ENCODE assay signal across 10 mouse cellular contexts in the genomic region with DNA sequence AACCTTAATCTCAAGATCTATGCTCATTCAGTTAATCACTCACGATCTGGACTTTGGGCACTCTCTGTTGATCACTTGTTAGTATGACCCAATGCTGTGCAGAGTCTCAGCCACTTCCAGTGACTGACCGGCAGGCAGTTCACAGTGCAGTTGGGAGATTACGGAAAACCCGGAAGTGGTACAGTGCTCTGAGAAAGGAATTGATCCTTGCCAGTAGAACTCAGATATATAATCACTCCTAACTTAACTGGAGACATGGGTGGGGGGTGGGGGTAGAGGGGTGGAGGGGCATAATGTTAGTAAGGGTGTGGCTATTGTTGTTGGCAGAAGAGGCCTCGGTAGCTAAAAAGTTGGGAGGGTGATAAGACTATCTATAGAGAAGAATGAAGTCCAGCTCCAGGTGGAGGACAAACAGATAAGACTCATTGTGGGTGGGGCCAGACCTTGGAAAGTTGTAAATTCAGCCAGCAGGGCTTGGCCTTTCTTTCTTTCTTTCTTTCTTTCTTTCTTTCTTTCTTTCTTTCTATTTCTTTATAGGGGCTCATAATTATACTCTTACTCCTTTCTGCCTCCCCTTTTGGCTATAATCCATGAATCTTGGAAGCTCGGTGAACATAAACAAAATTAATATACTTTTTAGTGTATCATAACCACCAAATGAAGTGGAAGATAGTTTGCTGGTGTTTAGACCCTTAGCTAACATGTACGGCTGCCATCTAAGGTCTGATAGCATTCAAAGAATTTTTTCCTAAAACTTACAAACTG. TPM values are rescaled to one million over a fixed set of nuclear protein-coding genes. Genes with fewer than 3 reads are reported as not detected.
A peak's percentile ranks its signal among the peaks of the same experiment; 100 is the strongest.
DNase-seq lines count a peak whose midpoint lies in the region; ATAC-seq and TF ChIP-seq lines count a peak whose summit lies in the region.
"Had no signal": no experiment of that assay in that cellular context is flagged by ENCODE, and none has a peak within 500 bp of the region (broad histone marks: within the 10 kb centered on the region; RNA-seq: fewer than 3 reads in every experiment).

No protein-coding gene starts in this region.

- no peak for DNase-seq in hindbrain, embryonic 10.5 days (ENCODE audit: low spot score)
- DNase-seq in hindbrain, embryonic 11.5 days (ENCODE audit: low spot score) = no peak
- no peak for DNase-seq in ovary, adult 18-20 months (ENCODE audit: low spot score)
- DNase-seq in cerebellum, adult 8-10 months = no peak
- DNase-seq: gastrocnemius, postnatal 36 days had no signal

- H3K4me2 ChIP-seq in hindbrain, embryonic 11.5 days (replicated peaks; ENCODE audit: low read depth, low read length) = no peak overlapping the region
- no peak overlapping the region for H3K4me2 ChIP-seq in intestine, postnatal 0 days (replicated peaks; ENCODE audit: low read depth)
- H3K4me2 ChIP-seq: hindbrain, embryonic 15.5 days had no signal

- H3K27ac ChIP-seq in hindbrain, embryonic 10.5 days = peak overlapping the region; percentile 62
- H3K27ac ChIP-seq in hindbrain, embryonic 11.5 days (ENCODE audit: low read depth, low read length) = no peak overlapping the region
- H3K27ac ChIP-seq in brown adipose tissue, adult 24 weeks (replicated peaks; ENCODE audit: low read depth, low read length) = peak overlapping the region; percentile 21
- peak overlapping the region; percentile 78 for H3K27ac ChIP-seq in intestine, postnatal 0 days (ENCODE audit: low read depth, low read length)
- H3K27ac ChIP-seq: hindbrain, embryonic 15.5 days had no signal

- no peaks in the 10 kb centered on the region for H3K9me3 ChIP-seq in hindbrain, embryonic 10.5 days
- H3K9me3 ChIP-seq in hindbrain, embryonic 11.5 days (ENCODE audit: control insufficient read depth, low read length) = no peaks in the 10 kb centered on the region
- no peaks in the 10 kb centered on the region for H3K9me3 ChIP-seq in intestine, postnatal 0 days (ENCODE audit: control insufficient read depth)
- H3K9me3 ChIP-seq: hindbrain, embryonic 15.5 days had no signal

- H3K4me3 ChIP-seq in hindbrain, embryonic 10.5 days = no peak overlapping the region
- no peak overlapping the region for H3K4me3 ChIP-seq in hindbrain, embryonic 11.5 days (ENCODE audit: low read depth, low read length)
- no peak overlapping the region for H3K4me3 ChIP-seq in brown adipose tissue, adult 24 weeks (ENCODE audit: insufficient read depth, low read depth, low read length)
- H3K4me3 ChIP-seq in intestine, postnatal 0 days (ENCODE audit: low read depth, low read length) = no peak overlapping the region
- H3K4me3 ChIP-seq: hindbrain, embryonic 15.5 days had no signal

- no peaks in the 10 kb centered on the region for H3K27me3 ChIP-seq in hindbrain, embryonic 10.5 days (ENCODE audit: insufficient read depth, poor library complexity, severe bottlenecking)
- H3K27me3 ChIP-seq in hindbrain, embryonic 11.5 days (ENCODE audit: control insufficient read depth, insufficient read depth, low read length) = no peaks in the 10 kb centered on the region
- no peaks in the 10 kb centered on the region for H3K27me3 ChIP-seq in intestine, postnatal 0 days (replicated peaks; ENCODE audit: control insufficient read depth, insufficient read depth, low read length)
- H3K27me3 ChIP-seq: hindbrain, embryonic 15.5 days had no signal

- 0 out of 2 replicates have a peak, but pooled peaks have one; percentile 12 for TF ChIP-seq CTCF in intestine, postnatal 0 days (IDR thresholded peaks at IDR 0.05; ENCODE audit: low read depth)

- no peak overlapping the region for H3K9ac ChIP-seq in hindbrain, embryonic 11.5 days (ENCODE audit: low read depth, low read length)
- H3K9ac ChIP-seq in intestine, postnatal 0 days (ENCODE audit: low read depth, low read length) = no peak overlapping the region
- H3K9ac ChIP-seq: hindbrain, embryonic 15.5 days had no signal

- 0 out of 2 replicates have a peak, but pooled peaks cover under 1% of the 10 kb centered on the region for H3K4me1 ChIP-seq in hindbrain, embryonic 10.5 days (replicated peaks)
- H3K4me1 ChIP-seq in hindbrain, embryonic 11.5 days (replicated peaks; ENCODE audit: control insufficient read depth, insufficient read depth, low read length) = no peaks in the 10 kb centered on the region
- H3K4me1 ChIP-seq in brown adipose tissue, adult 24 weeks (ENCODE audit: control insufficient read depth, insufficient read depth, insufficient read length, low read length) = peaks cover 3% of the 10 kb centered on the region; the same call in 1 of the 2 replicates
- 0 out of 2 replicates have a peak, but pooled peaks cover 15% of the 10 kb centered on the region for H3K4me1 ChIP-seq in intestine, postnatal 0 days (replicated peaks; ENCODE audit: control insufficient read depth, insufficient read depth, low read length)
- H3K4me1 ChIP-seq: hindbrain, embryonic 15.5 days had no signal

- WGBS in hindbrain, embryonic 10.5 days = 87% methylated on average over 7 of the region's 7 CpGs
- 88% methylated on average over 7 of the region's 7 CpGs for WGBS in hindbrain, embryonic 11.5 days
- 38% methylated on average over 7 of the region's 7 CpGs for WGBS in intestine, postnatal 0 days

- no peaks in the 10 kb centered on the region for H3K36me3 ChIP-seq in hindbrain, embryonic 10.5 days
- H3K36me3 ChIP-seq in hindbrain, embryonic 11.5 days (ENCODE audit: control insufficient read depth, insufficient read depth, low read length) = no peaks in the 10 kb centered on the region
- no peaks in the 10 kb centered on the region for H3K36me3 ChIP-seq in intestine, postnatal 0 days (ENCODE audit: control insufficient read depth, insufficient read depth)
- H3K36me3 ChIP-seq: hindbrain, embryonic 15.5 days had no signal

- ATAC-seq in hindbrain, embryonic 11.5 days (ENCODE audit: low FRiP score) = no peak
- peak; percentile 86 for ATAC-seq in intestine, postnatal 0 days
- peak; percentile 56 for ATAC-seq in megakaryocyte progenitor cell, adult 5-6 weeks (replicated peaks; ENCODE audit: poor library complexity)
- ATAC-seq in CD4-positive, CD25-positive, alpha-beta regulatory T cell, adult 4 months = no peak

RNA-seq across cellular contexts. Expression of a gene that starts 55.9 kb away (rescaled TPM):
- polyA plus RNA-seq in hindbrain, embryonic 10.5 days (2016; fragmentation: Nextera tagmentation; extraction: Ambion mirVana) = 9.0 and 10.0 TPM in 2 replicates
- 15.0 and 19.7 TPM in 2 replicates for polyA plus RNA-seq in hindbrain, embryonic 11.5 days (2014; fragmentation: Nextera tagmentation; extraction: Ambion mirVana)
- polyA plus RNA-seq in brown adipose tissue, adult 24 weeks (2012; ENCODE audit: insufficient read depth, insufficient read length, missing spikeins) = 5.9 and 7.0 TPM in 2 replicates
- 20.3 and 25.3 TPM in 2 replicates for polyA plus RNA-seq in intestine, postnatal 0 days (2015; fragmentation: Nextera tagmentation; extraction: Ambion mirVana)
- 65.5 and 90.4 TPM in 2 replicates for total RNA-seq in megakaryocyte progenitor cell, adult 5-6 weeks (2015)
- 37.4 and 62.2 TPM in 2 replicates for total RNA-seq in megakaryocyte progenitor cell, adult 5-6 weeks (2017)
- 10 to 100 TPM; 15.4 to 28.8 TPM for polyA plus RNA-seq in CD4-positive, CD25-positive, alpha-beta regulatory T cell, adult 4 months (2017; shearing (Covaris generic))

Comparison
In these comparisons a context has a peak if more than half of its experiments do, and no peak if none do; other contexts are left out.
1. ATAC-seq: peak in intestine, postnatal 0 days (single experiment) and megakaryocyte progenitor cell, adult 5-6 weeks (single experiment); none in hindbrain, embryonic 11.5 days (single experiment) and CD4-positive, CD25-positive, alpha-beta regulatory T cell, adult 4 months (single experiment).